Mouse (Mus musculus): ENCODE data around the gene Zic2.

- no peak for TF ChIP-seq CTCF (IDR thresholded peaks at IDR 0.05; ENCODE audit: low read depth)
- TF ChIP-seq EP300 (IDR thresholded peaks at IDR 0.05; ENCODE audit: low read depth) = no peak
These were observed 8.4 kb upstream of the Zic2 start for GRCm38 (mm10) chr14:122466756-122467362.

All from liver, embryonic 14.5 days (tissue).